Mouse (Mus musculus): ENCODE data around the gene Dhx32. TPM values are rescaled to one million over a fixed set of nuclear protein-coding genes. Genes with fewer than 3 reads are reported as not detected.

Dhx32 gene
- polyA plus RNA-seq, 1 experiment from 2014 or later: 18.3 TPM

GRCm38 (mm10) chr7:133684701-133685100 lies 97.8 kb downstream of the Dhx32 start:
- Histone ChIP-seq H3K4me2 (no peak overlapping the region), H3K9me3 (peaks cover 25% of the 10 kb centered on the region), H3K36me3 (peaks cover 34% of the 10 kb centered on the region), H3K4me3 (replicated peaks) (no peak overlapping the region), H3K4me1 (replicated peaks) (no peaks in the 10 kb centered on the region), H3K27ac (no peak overlapping the region), H3K27me3 (no peaks in the 10 kb centered on the region), H3K9ac (replicated peaks) (no peak overlapping the region)
- no peak for ATAC-seq (ENCODE audit: insufficient number of reproducible peaks, insufficient read depth, low FRiP score, low TSS enrichment, low read depth)
- 96% methylated on average over 6 of the region's 6 CpGs for WGBS

GRCm38 (mm10) chr7:133684110-133684509 lies 98.4 kb downstream of the Dhx32 start:
- no peak for ATAC-seq (ENCODE audit: insufficient number of reproducible peaks, insufficient read depth, low FRiP score, low TSS enrichment, low read depth)
- H3K27ac ChIP-seq: no peak overlapping the region
- no peaks in the 10 kb centered on the region for H3K4me1 ChIP-seq (replicated peaks)
- H3K4me2 ChIP-seq: no peak overlapping the region
- WGBS: 88% methylated on average over 5 of the region's 5 CpGs
- H3K9me3 ChIP-seq: peaks cover 21% of the 10 kb centered on the region
- no peak overlapping the region for H3K9ac ChIP-seq (replicated peaks)
- peaks cover 28% of the 10 kb centered on the region for H3K36me3 ChIP-seq
- H3K4me3 ChIP-seq (replicated peaks): no peak overlapping the region
- no peaks in the 10 kb centered on the region for H3K27me3 ChIP-seq

- Histone ChIP-seq H3K4me1 (replicated peaks) (no peaks in the 10 kb centered on the region), H3K9ac (replicated peaks) (no peak overlapping the region), H3K4me2 (no peak overlapping the region), H3K4me3 (replicated peaks) (no peak overlapping the region), H3K27me3 (no peaks in the 10 kb centered on the region), H3K9me3 (peaks cover 17% of the 10 kb centered on the region), H3K27ac (no peak overlapping the region), H3K36me3 (peaks cover 23% of the 10 kb centered on the region)
- ATAC-seq (ENCODE audit: insufficient number of reproducible peaks, insufficient read depth, low FRiP score, low TSS enrichment, low read depth): no peak
- WGBS: 75% methylated on average over 5 of the region's 5 CpGs
Observed at GRCm38 (mm10) chr7:133683626-133684025, 98.9 kb downstream of the Dhx32 start.

GRCm38 (mm10) chr7:133679961-133680360 lies 102.6 kb downstream of the Dhx32 start, which contains the start of gene Mmp21:
Gene Mmp21, minus strand, starts transcription at chr7:133680061.
- H3K4me1 ChIP-seq (replicated peaks): no peaks in the 10 kb centered on the region
- no peak within 1 kb of the TSS for H3K4me3 ChIP-seq (replicated peaks)
- H3K36me3 ChIP-seq: peaks cover 9% of the 10 kb centered on the region; the same call in 1 of the 2 replicates
- H3K27ac ChIP-seq: no peak within 1 kb of the TSS
- no peak within 1 kb of the TSS for H3K9ac ChIP-seq (replicated peaks)
- no peak within 1 kb of the TSS for H3K4me2 ChIP-seq
- WGBS: 49% methylated on average over 3 of the region's 3 CpGs
- H3K9me3 ChIP-seq: peaks cover 5% of the 10 kb centered on the region; the same call in 1 of the 2 replicates
- H3K27me3 ChIP-seq: no peaks in the 10 kb centered on the region
- no peak for ATAC-seq (ENCODE audit: insufficient number of reproducible peaks, insufficient read depth, low FRiP score, low TSS enrichment, low read depth)

GRCm38 (mm10) chr7:133679439-133679838 lies 103.1 kb downstream of the Dhx32 start:
- no peaks in the 10 kb centered on the region for H3K4me1 ChIP-seq (replicated peaks)
- H3K9me3 ChIP-seq: peaks cover 5% of the 10 kb centered on the region; the same call in 1 of the 2 replicates
- WGBS: 64% methylated on average over 4 of the region's 4 CpGs
- no peak overlapping the region for H3K4me3 ChIP-seq (replicated peaks)
- ATAC-seq (ENCODE audit: insufficient number of reproducible peaks, insufficient read depth, low FRiP score, low TSS enrichment, low read depth): no peak
- no peak overlapping the region for H3K27ac ChIP-seq
- no peak overlapping the region for H3K4me2 ChIP-seq
- no peaks in the 10 kb centered on the region for H3K27me3 ChIP-seq
- no peak overlapping the region for H3K9ac ChIP-seq (replicated peaks)
- peaks cover 14% of the 10 kb centered on the region; the same call in 1 of the 2 replicates for H3K36me3 ChIP-seq

- Histone ChIP-seq H3K27me3 (no peaks in the 10 kb centered on the region), H3K4me2 (no peak overlapping the region), H3K4me1 (replicated peaks) (no peaks in the 10 kb centered on the region), H3K9ac (replicated peaks) (no peak overlapping the region), H3K27ac (no peak overlapping the region), H3K9me3 (no peaks in the 10 kb centered on the region), H3K4me3 (replicated peaks) (no peak overlapping the region), H3K36me3 (peaks cover 22% of the 10 kb centered on the region)
- 91% methylated on average over 8 of the region's 8 CpGs for WGBS
- ATAC-seq (ENCODE audit: insufficient number of reproducible peaks, insufficient read depth, low FRiP score, low TSS enrichment, low read depth): no peak
Observed at GRCm38 (mm10) chr7:133678716-133679115, 103.8 kb downstream of the Dhx32 start.

GRCm38 (mm10) chr7:133676002-133676401 lies 106.5 kb downstream of the Dhx32 start:
- peaks cover 49% of the 10 kb centered on the region for H3K36me3 ChIP-seq
- no peak overlapping the region for H3K4me3 ChIP-seq (replicated peaks)
- ATAC-seq (ENCODE audit: insufficient number of reproducible peaks, insufficient read depth, low FRiP score, low TSS enrichment, low read depth): no peak
- no peak overlapping the region for H3K4me2 ChIP-seq
- no peak overlapping the region for H3K27ac ChIP-seq
- WGBS: 77% methylated on average over 9 of the region's 9 CpGs
- no peaks in the 10 kb centered on the region for H3K4me1 ChIP-seq (replicated peaks)
- no peaks in the 10 kb centered on the region for H3K9me3 ChIP-seq
- H3K9ac ChIP-seq (replicated peaks): no peak overlapping the region
- H3K27me3 ChIP-seq: no peaks in the 10 kb centered on the region

Other genes starting within 250 kb of the Dhx32 start
- not detected in 2 replicates for gene Tex36, start 180.6 kb downstream of the Dhx32 start, polyA plus RNA-seq (2016; fragmentation: Nextera tagmentation; extraction: Ambion mirVana)
- 30.4 TPM in 2 replicates for gene Edrf1, start 145.2 kb downstream of the Dhx32 start, polyA plus RNA-seq (2016; fragmentation: Nextera tagmentation; extraction: Ambion mirVana)
- gene Mmp21, start 102.7 kb downstream of the Dhx32 start, polyA plus RNA-seq (2016; fragmentation: Nextera tagmentation; extraction: Ambion mirVana): not detected in 2 replicates
- 206 and 207 TPM in 2 replicates for gene Bccip, start 73.4 kb downstream of the Dhx32 start, polyA plus RNA-seq (2016; fragmentation: Nextera tagmentation; extraction: Ambion mirVana)
- 29.3 and 31.6 TPM in 2 replicates for gene Uros, start 72.7 kb downstream of the Dhx32 start, polyA plus RNA-seq (2016; fragmentation: Nextera tagmentation; extraction: Ambion mirVana)
- 0.16 TPM in 1 of 2 replicates, not detected in the other for gene Fank1, start 5.9 kb downstream of the Dhx32 start, polyA plus RNA-seq (2016; fragmentation: Nextera tagmentation; extraction: Ambion mirVana)

Data from limb, embryonic 12.5 days (tissue).